Mouse (Mus musculus) ovary, postnatal 36 days (tissue): ENCODE results near the gene Fbxo9.
"Not testable (repeated sequence)": the region's sequence is repeated elsewhere in the genome, so short reads cannot be mapped to it uniquely, and the experiment has no call there.

Experiments used
- DNase-seq: peaks from one replicate; pipeline ENCODE4 v3.0.0; 2022; ENCODE audit warnings: low spot score, mixed read lengths

Gene Fbxo9

DNA sequence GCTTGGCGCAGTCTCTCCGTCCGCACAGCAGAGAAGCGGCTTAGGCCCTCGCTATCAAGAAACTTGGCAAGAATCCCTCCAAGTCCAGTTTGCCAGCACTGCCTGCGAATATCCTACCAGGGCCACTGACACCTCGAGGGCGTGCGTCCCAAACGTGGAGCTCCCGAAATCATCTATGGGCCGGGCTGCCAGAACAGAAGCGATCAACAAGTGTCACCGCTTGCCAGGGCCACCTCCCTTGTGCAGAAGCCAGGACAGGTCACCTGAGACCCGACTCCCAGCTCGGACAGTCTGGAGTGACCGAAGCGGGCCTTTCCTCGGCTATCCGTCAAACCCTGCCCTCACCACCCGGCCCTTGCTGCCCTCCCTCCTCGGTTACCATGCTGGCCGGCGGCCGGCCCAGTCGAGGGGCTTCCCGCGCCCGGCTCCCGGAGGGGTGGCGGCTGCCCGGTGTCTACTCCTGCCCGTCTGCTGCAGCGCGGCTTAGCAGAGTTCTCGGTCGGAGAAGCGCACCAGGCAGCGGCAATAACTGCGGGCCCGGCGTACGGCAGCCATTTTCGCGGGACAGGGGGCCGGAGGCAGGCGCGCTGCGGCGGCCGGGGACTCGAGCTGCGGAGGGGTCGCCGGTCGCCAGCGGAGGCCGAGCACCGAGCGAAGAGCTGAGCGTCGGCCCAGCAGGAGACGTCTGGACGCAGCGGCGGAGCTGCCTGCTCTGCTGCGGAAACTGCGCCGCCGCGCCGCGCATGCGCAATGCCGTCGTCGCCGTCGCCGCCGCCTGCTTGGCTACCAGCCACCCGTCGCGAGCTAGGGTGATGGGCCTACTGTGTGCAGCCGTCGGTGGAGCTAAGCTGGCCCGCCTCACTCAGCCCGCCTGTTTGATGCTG is 711 bp downstream of the Fbxo9 start:
- peak; percentile 82 for DNase-seq

DNA sequence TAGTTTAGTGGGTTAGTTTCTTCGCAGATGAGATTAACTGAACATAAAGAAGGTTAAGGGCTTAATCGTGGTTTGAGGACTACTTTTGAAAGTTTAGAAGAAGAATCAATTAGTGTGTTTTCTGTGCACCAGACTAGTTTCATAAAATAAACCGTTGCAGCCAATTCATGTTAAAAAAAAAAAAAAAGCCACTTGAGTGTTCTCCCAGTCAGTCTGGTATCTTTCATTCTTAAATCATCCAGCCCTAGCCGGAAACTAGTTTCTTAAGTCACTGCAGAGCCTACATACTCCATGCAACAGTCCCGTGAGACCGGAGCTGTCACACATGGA is 1.3 kb downstream of the Fbxo9 start:
- DNase-seq = no peak

DNA sequence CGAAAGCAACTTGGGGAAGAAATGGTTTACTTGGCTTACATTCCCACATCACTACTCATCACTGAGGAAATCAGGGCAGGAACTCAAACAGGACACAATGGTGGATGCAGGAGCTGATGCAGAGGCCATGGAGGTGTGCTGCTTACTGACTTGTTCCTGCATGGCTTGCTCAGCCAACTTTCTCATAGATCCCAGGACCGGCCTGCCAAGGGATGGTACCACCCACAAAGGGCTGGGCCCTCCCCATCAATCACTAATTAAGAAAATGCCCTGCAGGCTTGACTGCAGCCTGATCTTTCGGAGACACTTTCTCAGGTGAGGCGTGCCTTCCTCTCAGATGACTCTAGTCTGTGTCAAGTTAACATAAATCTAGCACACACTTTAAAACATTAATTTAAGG is 2.0 kb downstream of the Fbxo9 start:
- DNase-seq = no peak

DNA sequence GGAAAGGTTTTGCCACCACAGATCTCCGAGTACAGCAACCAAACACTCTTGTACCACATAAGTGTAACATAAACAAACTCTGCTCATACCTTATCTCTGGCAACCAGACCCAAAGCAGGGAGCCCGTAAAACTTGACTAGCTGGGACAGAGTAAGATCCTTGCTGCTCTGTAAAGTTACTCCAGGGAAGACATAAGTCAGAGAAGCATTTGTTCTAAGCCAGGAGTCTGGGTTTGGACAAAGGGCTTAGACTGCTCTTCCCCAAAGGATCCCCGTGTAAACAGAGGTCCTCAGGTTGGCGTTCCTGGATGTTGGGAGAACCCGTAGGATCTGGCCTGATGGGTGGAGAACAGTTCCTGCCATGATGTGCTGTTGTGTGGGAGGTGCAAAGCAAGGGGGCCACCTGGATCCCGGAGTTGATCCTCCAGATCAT is 3.3 kb downstream of the Fbxo9 start:
- DNase-seq = no peak

DNA sequence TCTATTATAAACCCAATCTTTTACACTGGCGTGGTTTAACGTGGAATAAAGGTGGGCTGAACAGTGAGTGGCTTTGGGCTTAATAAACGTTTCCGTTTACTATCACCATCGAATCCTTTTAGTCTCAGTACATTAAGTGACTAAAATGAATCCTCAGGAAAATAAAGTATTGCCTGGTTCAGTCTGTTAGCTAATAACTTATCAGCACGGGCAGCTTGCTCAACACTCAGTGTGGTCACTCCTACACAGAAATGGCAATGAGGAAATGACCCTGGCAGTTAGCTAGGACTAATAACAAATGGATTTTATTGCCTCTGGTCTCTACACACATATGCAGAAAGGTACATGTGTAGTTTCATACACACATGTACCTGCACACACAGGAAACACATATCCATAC is 3.9 kb downstream of the Fbxo9 start:
- DNase-seq = no peak

DNA sequence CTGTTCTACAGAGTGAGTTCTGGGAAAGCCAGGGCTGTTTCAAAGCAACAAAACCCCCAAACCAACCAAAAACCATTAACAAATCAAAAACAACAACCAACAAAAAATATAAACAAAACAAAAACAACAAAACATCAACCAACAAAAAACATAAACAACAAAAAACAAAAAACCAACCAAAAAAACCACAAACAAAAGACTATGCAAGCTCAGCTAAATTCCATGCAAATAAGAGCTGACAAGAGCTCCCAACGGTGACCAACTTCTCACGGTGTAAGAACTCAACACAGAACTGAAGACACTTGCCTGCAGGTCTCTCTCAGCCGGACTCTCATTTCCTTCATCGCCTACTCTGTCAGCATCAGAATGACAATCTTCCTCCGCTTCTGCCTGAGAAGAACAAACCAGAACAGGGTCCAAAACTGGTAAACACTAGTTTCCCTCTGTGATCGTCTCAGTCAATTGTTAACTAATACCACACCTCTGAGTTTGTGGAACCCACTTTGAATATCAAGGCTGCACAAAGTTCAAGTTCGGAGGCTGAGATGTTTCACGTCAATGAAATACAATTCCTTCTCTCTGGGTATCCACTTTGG is 4.8 kb downstream of the Fbxo9 start:
- DNase-seq = no peak

DNA sequence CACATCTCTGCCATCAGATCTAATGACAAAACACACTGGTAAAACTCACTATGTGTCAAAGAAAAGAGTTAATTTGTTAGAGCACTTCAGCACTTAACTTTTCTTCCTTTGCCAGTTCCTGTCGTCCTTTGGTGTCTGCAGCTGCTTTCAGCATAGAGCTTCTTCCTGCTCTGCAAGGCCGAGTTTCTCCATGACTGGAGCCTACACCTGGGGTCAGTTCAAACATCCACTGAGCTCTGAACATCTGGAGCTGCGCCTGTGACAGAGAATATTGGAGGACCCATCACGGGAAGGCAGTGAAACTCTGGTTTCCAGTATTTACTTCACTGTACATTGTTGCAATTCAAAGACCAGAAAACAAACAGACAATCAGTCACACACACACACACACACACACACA is 7.4 kb downstream of the Fbxo9 start:
- DNase-seq = no peak

DNA sequence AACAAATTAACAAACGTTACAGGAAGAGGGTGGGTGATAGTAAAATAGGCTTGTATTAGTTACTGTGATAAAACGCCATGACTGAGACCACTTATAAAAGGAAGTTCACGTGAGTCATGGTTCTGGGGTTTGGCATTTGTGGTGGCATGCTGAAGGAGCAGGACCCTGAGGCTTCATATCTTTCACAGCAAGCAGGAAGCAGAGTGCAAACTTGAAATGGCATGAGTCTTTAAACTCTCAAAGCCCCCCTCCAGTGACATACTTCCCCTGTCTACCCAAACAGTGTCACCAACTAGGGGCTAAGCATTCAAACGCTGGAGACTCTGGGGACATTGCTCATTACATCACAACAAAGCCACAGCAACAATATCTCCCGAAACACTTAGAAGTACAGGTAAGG is 7.9 kb downstream of the Fbxo9 start:
- DNase-seq = no peak

DNA sequence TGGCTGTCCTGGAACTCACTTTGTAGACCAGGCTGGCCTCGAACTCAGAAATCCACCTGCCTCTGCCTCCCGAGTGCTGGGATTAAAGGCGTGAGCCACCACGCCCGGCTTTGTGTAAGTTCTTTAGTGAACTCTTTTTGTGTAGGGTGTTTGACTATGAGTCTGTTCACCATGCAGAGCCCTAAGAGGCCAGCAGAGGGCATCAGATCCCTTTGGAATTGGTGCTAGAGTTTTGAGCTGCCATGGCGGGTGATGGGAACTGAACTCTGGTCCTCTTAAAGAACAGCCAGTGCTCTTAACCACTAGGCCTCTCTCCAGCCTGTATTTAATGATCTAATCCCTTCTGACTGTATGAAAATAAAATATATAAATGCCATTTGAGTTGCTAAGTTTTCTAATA is 12.5 kb downstream of the Fbxo9 start:
- DNase-seq = no peak

DNA sequence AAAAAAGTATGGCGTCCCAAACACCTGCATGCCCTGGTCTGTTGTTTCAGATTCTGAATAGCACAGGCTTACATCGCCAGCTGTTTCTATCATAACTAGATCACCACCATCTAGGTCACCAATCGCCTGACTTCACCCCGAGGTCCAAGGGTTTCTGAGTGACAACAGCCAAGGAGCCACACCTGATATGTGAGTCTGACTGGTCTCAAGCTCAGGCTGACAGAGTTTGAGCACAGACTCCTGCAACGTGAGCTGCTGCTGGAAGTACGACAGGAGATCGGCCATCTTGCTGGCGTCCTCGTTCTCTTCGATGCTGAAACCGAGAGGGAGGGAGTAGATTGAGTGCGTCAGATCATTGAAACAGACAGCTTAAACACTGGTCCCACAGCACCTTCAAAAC is 13.2 kb downstream of the Fbxo9 start:
- no peak for DNase-seq

DNA sequence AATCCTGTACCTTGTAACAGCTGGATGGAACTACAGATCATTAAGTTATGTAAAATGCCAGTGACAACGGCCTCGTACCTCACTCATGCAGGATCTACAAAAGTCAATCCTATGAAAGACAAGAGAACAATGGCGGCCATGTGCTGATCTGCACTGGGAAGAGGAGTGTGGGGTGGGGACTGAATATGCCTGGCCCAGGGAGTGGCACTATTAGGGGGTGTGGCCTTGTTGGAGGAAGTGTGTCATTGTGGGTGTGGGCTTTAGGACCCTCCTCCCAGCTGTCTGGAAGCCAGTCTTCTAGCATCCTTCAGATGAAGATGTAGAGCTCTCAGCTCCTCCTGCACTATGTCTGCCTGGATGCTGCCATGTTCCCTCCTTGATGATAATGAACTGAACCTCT is 18.3 kb downstream of the Fbxo9 start:
- no peak for DNase-seq

DNA sequence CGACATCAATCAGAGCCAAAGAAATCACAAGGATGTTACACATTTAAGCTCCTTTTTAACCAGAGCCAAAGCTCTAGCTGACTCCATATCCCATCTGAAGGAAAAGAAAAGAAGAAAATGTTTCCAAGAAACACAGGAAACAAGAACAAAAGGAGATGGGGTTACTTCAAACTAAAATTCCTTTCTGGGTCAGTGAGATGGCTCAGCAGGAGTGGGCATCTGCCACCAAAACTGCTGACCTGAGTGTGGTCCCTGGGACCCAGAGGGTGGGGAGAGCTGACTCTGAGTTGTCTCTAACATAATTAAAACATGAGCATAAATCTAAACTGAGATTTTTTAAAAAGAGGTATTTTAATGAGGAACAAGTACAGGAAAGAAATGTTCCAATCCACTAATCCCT is 19.0 kb downstream of the Fbxo9 start:
- no peak for DNase-seq

DNA sequence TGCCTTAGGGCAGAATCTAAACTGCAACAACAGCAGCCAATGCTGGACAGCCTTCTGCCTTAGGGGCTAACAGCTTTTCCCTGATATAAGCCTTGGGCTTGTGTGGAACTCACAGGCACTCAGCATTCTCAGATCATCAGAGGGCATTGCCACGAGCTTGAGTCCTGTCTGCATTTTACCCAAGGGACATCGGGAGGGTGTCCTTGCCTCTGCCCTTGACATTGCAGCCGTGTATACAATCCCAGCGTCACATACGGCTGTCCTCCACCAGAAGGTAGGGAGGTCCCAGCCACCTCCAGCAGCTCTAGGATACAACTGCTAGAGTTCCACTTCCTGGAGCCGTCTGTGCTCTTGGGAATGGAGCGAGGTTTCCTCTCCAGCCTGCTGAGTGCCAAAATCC is 19.9 kb downstream of the Fbxo9 start:
- no peak for DNase-seq

DNA sequence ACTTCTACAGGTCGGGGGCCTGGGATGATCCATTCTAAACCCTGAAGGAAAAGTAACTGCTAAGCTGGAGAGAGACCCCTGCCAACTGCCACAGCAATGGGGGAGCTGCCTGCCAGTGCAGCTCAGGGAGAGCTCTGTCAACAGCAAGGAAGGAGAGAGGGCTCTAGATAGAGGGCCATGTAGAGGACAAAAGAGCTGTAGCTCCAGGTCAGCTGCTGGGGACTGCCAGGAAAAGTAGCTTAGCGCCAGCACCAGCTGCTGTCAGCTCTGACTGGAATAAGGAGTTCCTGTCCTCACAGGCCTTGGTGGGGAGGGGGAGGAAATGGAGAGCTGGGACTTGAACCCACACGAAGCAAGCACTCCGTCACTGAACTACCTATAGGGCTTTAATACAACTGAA is 20.3 kb downstream of the Fbxo9 start:
- DNase-seq = no peak

DNA sequence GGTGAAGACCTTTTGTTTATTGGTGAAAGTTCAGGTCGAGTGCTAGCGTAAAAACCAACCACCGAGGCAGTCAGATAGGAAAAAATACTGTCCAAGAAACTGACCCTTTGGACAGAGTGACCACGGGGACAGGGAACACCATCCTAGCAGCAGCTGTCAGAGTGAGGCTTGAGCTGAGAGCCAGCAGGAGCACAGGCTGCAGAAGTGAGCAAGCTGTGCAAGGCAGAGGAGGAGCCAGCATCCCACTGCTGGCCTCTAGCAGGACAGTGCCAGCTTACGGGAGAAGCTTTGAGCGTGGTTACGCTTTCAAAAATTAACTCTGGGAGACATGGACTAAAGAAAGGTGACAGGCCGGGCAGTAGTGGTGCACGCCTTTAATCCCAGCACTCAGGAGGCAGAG is 21.1 kb downstream of the Fbxo9 start:
- DNase-seq = no peak

DNA sequence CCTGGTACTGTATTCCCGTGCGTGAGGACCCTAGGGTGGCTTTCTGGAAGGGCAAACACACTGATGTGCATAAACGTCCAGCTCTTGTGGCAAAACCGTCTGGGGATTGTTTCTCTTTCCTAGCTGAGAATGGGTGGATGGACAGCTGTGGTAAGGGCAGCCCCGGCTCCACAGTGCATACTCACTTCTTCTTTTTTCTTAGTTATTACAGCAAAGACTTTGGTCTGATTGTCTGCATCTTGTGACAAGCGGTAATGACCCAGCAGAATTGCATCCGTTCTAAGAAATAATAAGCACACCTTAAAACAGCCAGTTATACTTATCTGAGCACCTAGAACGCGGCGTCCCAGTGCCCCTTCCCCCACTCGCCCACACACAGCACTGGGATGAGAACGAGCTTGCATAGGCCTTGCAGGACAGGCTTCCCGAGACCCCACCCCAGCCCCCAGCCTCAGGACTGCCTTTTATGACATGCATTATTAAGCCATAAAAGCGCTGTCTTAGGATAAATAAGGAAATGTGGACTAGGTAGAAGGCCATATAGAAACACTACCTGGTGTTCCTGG is 23.1 kb downstream of the Fbxo9 start:
- no peak for DNase-seq

DNA sequence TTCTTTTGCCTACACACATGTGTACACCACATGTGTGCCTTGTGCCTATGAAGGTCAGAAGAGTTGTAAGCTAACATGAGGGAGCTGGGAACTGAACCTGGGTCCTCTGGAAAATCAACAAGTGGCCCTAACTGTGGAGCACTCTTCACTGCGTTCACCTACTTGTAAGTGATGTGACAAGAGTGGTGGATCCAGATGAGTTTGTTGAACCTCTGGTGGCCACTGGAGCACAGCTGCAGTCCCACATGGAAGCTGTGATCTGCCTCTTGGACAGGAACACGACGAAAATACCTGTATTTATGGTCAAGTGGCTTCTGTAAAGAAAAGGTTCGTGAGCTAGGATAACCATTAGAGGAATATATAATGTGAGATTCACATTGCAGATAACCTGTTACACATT is 24.5 kb downstream of the Fbxo9 start:
- no peak for DNase-seq

DNA sequence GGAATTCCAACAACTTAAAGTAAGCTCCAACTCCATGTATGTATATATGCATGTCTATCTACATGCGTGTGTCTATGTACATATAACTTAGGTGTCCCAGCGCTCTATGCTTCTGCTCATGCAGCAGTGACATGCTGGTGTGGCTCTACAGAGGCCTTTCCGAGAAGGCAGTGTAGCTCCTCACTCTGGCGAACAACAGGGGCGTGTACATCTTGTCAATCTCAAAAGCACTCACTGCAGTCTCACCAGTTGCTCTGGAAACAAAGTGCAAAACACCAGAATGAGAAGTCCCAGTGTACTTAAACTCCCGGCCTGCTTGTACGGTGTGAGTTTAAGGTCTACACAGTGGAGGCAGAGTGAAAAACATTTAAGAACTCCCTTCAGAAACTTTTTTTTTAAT is 27.0 kb downstream of the Fbxo9 start:
- DNase-seq = no peak

DNA sequence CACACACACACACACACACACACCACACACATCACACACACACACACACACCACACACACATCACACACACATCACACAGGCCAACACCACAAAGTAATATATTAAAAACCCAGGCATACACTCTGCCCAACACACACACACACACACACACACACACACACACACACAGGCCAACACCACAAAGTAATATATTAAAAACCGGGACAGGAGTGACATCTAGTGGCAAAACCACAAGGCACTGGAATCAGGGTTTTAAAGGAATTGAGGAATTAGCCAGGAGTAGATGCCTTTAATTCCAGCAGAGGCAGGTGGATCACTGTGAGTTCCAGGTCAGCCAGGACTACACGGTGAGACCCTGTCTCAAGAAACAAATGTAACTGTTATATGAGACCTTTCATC is 30.6 kb downstream of the Fbxo9 start:
- DNase-seq = no peak

DNA sequence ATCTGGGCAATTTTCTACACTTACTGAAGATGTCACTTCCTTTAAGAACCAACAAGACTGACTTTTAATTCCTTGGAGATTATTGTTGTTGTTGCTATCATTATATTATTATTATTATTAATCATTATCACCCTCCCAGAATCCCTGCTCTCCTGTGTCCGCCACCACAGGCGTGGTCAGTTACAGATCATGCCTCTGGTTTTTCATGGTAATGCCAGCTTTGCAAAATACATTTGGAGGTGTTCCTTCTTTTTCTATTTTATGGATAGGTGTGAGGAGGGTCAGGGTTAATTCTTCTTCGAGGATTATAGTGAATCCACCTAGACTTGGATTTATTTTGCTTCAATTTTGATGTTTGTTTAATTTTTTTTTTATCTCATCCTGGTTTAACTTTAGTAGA is 33.6 kb downstream of the Fbxo9 start:
- no peak for DNase-seq

DNA sequence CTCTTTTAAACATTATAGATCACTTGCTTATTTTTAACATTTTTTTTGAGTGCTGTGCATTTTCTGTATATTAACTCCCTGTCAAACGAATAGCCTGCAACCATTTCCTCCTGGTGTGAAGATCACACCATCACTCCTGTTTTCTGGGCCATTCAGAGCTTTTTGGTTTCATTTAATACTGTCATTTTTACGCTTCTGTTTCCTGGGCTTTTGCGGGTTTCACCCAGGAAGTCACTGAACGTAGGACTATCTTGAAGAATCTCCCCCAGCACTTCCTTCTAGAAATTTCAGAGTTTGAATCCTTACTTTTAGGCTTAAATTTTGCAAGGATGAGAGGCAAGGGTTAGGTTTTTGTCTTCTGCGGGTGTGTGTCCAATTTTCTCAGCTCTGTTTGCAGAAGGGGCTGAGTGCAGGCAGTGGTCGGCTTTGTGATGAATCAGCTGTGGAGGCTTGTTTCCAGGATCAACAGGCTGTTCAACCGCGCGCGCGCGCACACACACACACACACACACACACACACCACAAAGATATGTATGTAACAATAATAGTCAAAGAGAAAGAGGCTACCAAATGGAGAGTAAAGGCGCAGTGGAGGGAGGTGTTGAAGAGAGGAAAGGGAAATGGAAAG is 35.0 kb downstream of the Fbxo9 start:
- no peak for DNase-seq

DNA sequence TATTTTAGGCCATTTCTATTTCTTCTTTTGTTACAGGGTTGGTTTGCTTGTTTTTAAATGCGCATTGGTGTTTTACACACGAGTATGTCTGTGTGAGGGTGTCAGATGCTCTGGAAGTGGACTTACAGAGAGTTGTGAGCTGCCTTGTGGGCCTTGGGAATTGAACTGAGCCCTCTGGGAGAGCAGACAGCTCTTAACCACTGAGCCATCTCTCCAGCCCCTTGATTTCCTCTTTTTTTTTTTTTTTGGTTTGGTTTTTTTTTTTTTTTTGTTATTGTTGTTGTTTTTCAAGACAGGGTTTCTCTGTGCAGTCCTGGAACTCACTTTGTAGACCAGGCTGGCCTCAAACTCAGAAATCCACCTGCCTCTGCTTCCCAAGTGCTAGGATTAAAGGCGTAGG is 35.6 kb downstream of the Fbxo9 start:
- not testable (repeated sequence) for DNase-seq

DNA sequence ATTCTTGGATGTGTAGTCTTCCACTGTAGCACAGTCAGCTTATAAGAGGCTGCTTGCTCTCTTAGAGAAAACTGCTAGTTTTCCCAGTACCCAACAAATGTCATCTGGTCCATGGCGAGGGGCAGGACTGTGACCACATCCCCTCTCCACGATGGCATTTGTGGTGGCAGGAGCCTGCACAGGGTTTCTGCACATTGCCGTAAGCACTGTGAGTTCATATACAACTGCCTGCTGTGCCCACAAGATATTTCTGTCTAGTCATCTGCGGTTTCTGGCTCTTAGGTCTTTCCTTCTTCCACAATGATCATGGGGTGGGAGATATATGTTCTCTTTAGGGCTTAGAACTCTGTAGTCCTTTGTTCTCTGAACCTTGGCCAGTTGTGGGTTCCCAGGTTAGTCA is 37.2 kb downstream of the Fbxo9 start:
- no peak for DNase-seq
